Mouse (Mus musculus): ENCODE measurements around the gene Lcn10. TPM values are rescaled to one million over a fixed set of nuclear protein-coding genes. Genes with fewer than 3 reads are reported as not detected.

Lcn10 gene
- total and polyA plus RNA-seq, 3 experiments: not detected

DNA sequence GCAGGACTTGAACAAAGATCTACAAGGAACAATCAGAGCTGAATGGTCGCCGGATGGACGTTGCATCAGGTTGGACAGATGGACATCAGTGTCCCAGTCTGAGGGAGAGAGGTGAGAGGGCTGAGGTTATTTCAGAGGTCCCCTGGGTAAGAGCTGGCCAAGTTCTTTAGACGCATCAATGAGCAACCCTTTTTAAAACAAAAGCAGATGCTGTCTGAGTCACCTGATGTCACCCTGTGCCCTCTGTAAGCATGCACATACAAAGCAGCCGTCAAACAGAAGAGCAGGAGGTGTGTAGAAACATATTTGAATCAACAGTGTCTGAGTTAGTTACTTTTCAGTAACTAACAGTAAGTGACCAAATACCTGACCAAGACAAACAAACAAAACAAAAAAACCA, 18.4 kb upstream of the Lcn10 start:
- no peak for DNase-seq
- Histone ChIP-seq H3K79me2 (replicated peaks; ENCODE audit: control insufficient read depth, insufficient read depth, low read length) (no peaks in the 10 kb centered on the region), H3K27me3 (ENCODE audit: control insufficient read depth, insufficient read depth, low read length) (no peaks in the 10 kb centered on the region), H3K36me3 (ENCODE audit: control insufficient read depth, insufficient read depth, low read length) (no peaks in the 10 kb centered on the region), H3K4me3 (no peak overlapping the region), H3K4me1 (ENCODE audit: control insufficient read depth, insufficient read depth, low read length) (peaks cover 3% of the 10 kb centered on the region; the same call in 1 of the 2 replicates), H3K27ac (no peak overlapping the region), H3K9ac (ENCODE audit: low read depth, low read length) (no peak overlapping the region)
- WGBS: 84% methylated on average over 5 of the region's 5 CpGs
- intact Hi-C loops (cut with DNase I): no loop called here
- TF ChIP-seq CTCF (IDR thresholded peaks at IDR 0.05) (no peak), EP300 (IDR thresholded peaks at IDR 0.05; ENCODE audit: insufficient read depth, low read depth, low read length) (no peak), POLR2A (IDR thresholded peaks at IDR 0.05; ENCODE audit: insufficient read depth, low read depth, low read length) (no peak)

DNA sequence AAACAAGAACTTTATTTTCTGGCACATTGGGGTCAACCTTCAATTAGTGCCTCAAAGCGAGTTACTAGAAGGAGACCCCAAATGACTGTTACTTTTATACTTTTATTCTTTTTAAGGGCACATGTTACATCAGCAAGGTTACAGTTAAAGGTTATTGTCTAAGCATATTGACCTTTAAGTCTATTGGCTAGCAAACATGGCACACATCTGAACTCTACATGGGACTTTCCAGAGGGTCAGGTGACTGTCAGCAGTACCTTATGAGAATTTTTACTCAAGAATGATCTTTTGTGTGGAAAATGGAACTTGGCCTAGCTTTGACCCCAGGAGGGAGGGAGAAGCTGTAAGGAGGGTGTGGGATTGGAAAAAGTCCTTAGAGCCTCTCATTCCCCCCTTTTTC, 16.0 kb upstream of the Lcn10 start:
- Histone ChIP-seq H3K27me3 (ENCODE audit: control insufficient read depth, insufficient read depth, low read length) (no peaks in the 10 kb centered on the region), H3K36me3 (ENCODE audit: control insufficient read depth, insufficient read depth, low read length) (no peaks in the 10 kb centered on the region), H3K4me3 (no peak overlapping the region), H3K27ac (no peak overlapping the region), H3K4me1 (ENCODE audit: control insufficient read depth, insufficient read depth, low read length) (peaks cover under 1% of the 10 kb centered on the region; the same call in 1 of the 2 replicates), H3K9ac (ENCODE audit: low read depth, low read length) (no peak overlapping the region), H3K79me2 (replicated peaks; ENCODE audit: control insufficient read depth, insufficient read depth, low read length) (no peaks in the 10 kb centered on the region)
- TF ChIP-seq POLR2A (IDR thresholded peaks at IDR 0.05; ENCODE audit: insufficient read depth, low read depth, low read length): no peak
- no peak for TF ChIP-seq EP300 (IDR thresholded peaks at IDR 0.05; ENCODE audit: insufficient read depth, low read depth, low read length)
- TF ChIP-seq CTCF (IDR thresholded peaks at IDR 0.05): no peak
- DNase-seq: no peak
- WGBS: 61% methylated on average over 1 of the region's 1 CpGs
- intact Hi-C loops (cut with DNase I): no loop called here

DNA sequence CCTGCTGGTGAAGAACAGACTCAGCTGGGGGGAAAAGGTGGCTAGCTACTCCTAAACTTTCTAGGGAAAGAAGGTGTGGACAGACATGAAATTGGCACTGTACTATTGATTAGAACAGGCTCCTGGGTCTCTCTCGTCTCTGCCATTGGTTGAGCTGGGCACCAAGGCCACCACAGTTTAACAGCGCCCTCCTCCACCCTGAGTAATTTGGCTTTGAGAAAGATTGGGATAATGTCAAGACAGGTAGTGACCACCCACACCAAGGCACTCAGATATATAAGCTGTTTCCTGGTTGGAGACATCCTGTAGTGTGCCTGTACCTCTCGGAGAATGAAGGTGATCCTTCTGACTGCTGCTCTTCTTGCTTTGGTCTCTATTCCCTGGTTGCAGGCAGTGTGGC, 6.0 kb upstream of the Lcn10 start, which contains the start of gene Lcn6:
TSS of gene Lcn6 (plus strand) at position 301 of the 400 bp plus-strand sequence.
- intact Hi-C loops (cut with DNase I): no loop called here
- TF ChIP-seq CTCF (IDR thresholded peaks at IDR 0.05) (no peak), EP300 (IDR thresholded peaks at IDR 0.05; ENCODE audit: insufficient read depth, low read depth, low read length) (no peak), POLR2A (IDR thresholded peaks at IDR 0.05; ENCODE audit: insufficient read depth, low read depth, low read length) (no peak)
- no peak for DNase-seq
- Histone ChIP-seq H3K9ac (ENCODE audit: low read depth, low read length) (no peak within 1 kb of the TSS), H3K27me3 (ENCODE audit: control insufficient read depth, insufficient read depth, low read length) (no peaks in the 10 kb centered on the region), H3K27ac (no peak within 1 kb of the TSS), H3K4me1 (ENCODE audit: control insufficient read depth, insufficient read depth, low read length) (no peaks in the 10 kb centered on the region), H3K79me2 (replicated peaks; ENCODE audit: control insufficient read depth, insufficient read depth, low read length) (no peaks in the 10 kb centered on the region), H3K4me3 (no peak within 1 kb of the TSS), H3K36me3 (ENCODE audit: control insufficient read depth, insufficient read depth, low read length) (no peaks in the 10 kb centered on the region)
- 90% methylated on average over 3 of the region's 3 CpGs for WGBS

DNA sequence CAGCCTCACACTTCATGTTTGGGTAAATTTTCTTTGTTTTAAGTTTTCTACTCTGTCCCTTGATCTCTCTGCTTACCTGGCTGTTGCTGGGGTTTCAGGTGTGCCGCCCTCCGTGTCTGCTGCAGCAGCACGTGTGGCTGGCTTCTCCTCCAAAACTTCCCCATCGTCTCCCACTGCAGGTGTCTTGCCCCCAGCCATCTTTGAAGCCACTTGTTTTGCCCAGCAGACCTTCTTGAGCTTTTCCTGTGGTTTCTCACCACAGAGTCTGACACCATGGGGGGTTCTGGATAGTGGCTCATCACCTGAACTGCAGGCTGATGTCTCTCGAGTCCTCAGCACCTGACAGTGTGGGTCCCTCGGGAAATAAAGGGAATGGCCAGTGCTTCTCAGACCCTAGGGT, 3.0 kb upstream of the Lcn10 start:
- DNase-seq: no peak
- intact Hi-C loops (cut with DNase I): no loop called here
- H3K36me3 ChIP-seq (ENCODE audit: control insufficient read depth, insufficient read depth, low read length): no peaks in the 10 kb centered on the region
- no peaks in the 10 kb centered on the region for H3K27me3 ChIP-seq (ENCODE audit: control insufficient read depth, insufficient read depth, low read length)
- H3K4me3 ChIP-seq: no peak overlapping the region
- no peaks in the 10 kb centered on the region for H3K4me1 ChIP-seq (ENCODE audit: control insufficient read depth, insufficient read depth, low read length)
- 78% methylated on average over 6 of the region's 6 CpGs for WGBS
- no peak overlapping the region for H3K27ac ChIP-seq
- no peak for TF ChIP-seq EP300 (IDR thresholded peaks at IDR 0.05; ENCODE audit: insufficient read depth, low read depth, low read length)
- no peak for TF ChIP-seq CTCF (IDR thresholded peaks at IDR 0.05)
- no peak for TF ChIP-seq POLR2A (IDR thresholded peaks at IDR 0.05; ENCODE audit: insufficient read depth, low read depth, low read length)
- H3K79me2 ChIP-seq (replicated peaks; ENCODE audit: control insufficient read depth, insufficient read depth, low read length): no peaks in the 10 kb centered on the region
- no peak overlapping the region for H3K9ac ChIP-seq (ENCODE audit: low read depth, low read length)

DNA sequence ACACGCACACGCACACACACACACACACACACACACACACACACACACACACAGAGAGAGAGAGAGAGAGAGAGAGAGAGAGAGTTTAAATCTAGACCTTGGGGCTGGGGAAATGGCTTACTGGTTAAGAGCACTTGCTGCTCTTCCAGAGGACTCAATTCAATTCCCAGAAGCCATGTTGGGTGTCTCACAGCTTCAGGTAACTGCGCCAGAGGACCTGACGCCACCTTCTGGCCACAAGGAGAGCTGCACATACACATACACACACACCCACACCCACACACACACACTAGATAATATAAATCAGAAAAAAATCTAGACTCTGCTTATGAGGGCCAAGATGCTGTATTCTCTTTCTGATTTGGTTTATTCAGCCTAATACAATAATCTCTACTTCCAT, 4.4 kb downstream of the Lcn10 start:
- intact Hi-C loops (cut with DNase I): no loop called here

DNA sequence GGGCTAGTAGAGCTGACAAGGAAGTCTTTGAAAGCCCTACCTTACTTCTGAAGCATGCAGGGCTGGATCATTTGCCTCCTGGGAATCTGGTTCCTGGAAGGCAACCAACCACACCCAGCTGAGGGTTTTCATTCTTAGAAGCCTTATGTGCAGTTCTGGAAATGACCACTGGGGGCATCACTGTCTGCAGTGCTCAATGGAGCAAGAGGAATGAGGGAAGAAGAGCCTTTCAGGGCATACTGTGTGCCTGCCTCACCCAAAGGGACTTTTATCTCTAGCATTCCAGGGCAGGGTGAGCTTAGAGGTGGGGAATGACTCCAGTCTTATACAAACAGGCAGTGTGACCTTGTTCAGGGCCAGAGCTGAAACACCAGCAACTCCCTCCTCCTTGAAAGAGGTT, 12.1 kb downstream of the Lcn10 start:
- DNase-seq: peak; percentile 48 to 66
- Histone ChIP-seq H3K27me3 (ENCODE audit: control insufficient read depth, insufficient read depth, low read length) (no peaks in the 10 kb centered on the region; the same call in 1 of the 2 replicates), H3K4me3 (no peak overlapping the region), H3K27ac (no peak overlapping the region), H3K79me2 (replicated peaks; ENCODE audit: control insufficient read depth, insufficient read depth, low read length) (no peaks in the 10 kb centered on the region), H3K36me3 (ENCODE audit: control insufficient read depth, insufficient read depth, low read length) (no peaks in the 10 kb centered on the region), H3K4me1 (ENCODE audit: control insufficient read depth, insufficient read depth, low read length) (no peaks in the 10 kb centered on the region; the same call in 1 of the 2 replicates), H3K9ac (ENCODE audit: low read depth, low read length) (no peak overlapping the region)
- TF ChIP-seq POLR2A (IDR thresholded peaks at IDR 0.05; ENCODE audit: insufficient read depth, low read depth, low read length) (no peak), CTCF (IDR thresholded peaks at IDR 0.05) (peak; percentile 89), EP300 (IDR thresholded peaks at IDR 0.05; ENCODE audit: insufficient read depth, low read depth, low read length) (no peak)
- intact Hi-C loops (cut with DNase I): no loop called here

More for the DNA sequence above, 4.4 kb downstream of the Lcn10 start:
- Histone ChIP-seq H3K27me3 (ENCODE audit: control insufficient read depth, insufficient read depth, low read length) (no peaks in the 10 kb centered on the region), H3K4me3 (no peak overlapping the region), H3K4me1 (ENCODE audit: control insufficient read depth, insufficient read depth, low read length) (no peaks in the 10 kb centered on the region), H3K27ac (no peak overlapping the region), H3K9ac (ENCODE audit: low read depth, low read length) (no peak overlapping the region), H3K79me2 (replicated peaks; ENCODE audit: control insufficient read depth, insufficient read depth, low read length) (no peaks in the 10 kb centered on the region), H3K36me3 (ENCODE audit: control insufficient read depth, insufficient read depth, low read length) (no peaks in the 10 kb centered on the region)
- 69% methylated on average over 4 of the region's 4 CpGs for WGBS
- TF ChIP-seq POLR2A (IDR thresholded peaks at IDR 0.05; ENCODE audit: insufficient read depth, low read depth, low read length) (no peak), CTCF (IDR thresholded peaks at IDR 0.05) (no peak), EP300 (IDR thresholded peaks at IDR 0.05; ENCODE audit: insufficient read depth, low read depth, low read length) (no peak)
- DNase-seq: no peak

Data from heart, adult 2 months (tissue).